9 mouse cellular contexts compared by ENCODE assay signal in genomic region chr7:127009307-127010085, GRCm38 (mm10). TPM values are rescaled to one million over a fixed set of nuclear protein-coding genes. Genes with fewer than 3 reads are reported as not detected.
A peak's percentile ranks its signal among the peaks of the same experiment; 100 is the strongest.
DNase-seq lines count a peak whose midpoint lies in the region; ATAC-seq and TF ChIP-seq lines count a peak whose summit lies in the region.
"Had no signal": no experiment of that assay in that cellular context is flagged by ENCODE, and none has a peak within 500 bp of the region (broad histone marks: within the 10 kb centered on the region; RNA-seq: fewer than 3 reads in every experiment).

No protein-coding gene starts in this region.

- H3K9ac ChIP-seq in lung, postnatal 0 days (replicated peaks; ENCODE audit: low read depth) = no peak overlapping the region
- H3K9ac ChIP-seq in forebrain, embryonic 15.5 days (replicated peaks) = no peak overlapping the region

- peak; percentile 4 for TF ChIP-seq POLR2A in myocyte (IDR thresholded peaks at IDR 0.05; ENCODE audit: insufficient read length, low read depth)

- peaks cover 35% of the 10 kb centered on the region for H3K79me2 ChIP-seq in myocyte (ENCODE audit: control insufficient read depth, insufficient read depth)

- H3ac ChIP-seq in myocyte (ENCODE audit: control insufficient read depth, insufficient read length) = peak overlapping the region; percentile 20

- H3K4me2 ChIP-seq in lung, postnatal 0 days (replicated peaks; ENCODE audit: low read depth, low read length) = no peak overlapping the region
- no peak overlapping the region for H3K4me2 ChIP-seq in forebrain, embryonic 15.5 days (replicated peaks)
- H3K4me2 ChIP-seq in myocyte (ENCODE audit: low read depth) = peak overlapping the region; percentile 69

- no peak for DNase-seq in lung, postnatal 0 days (ENCODE audit: low spot score)
- no peak for DNase-seq in lung, postnatal 36 days
- peak; percentile 68 for DNase-seq in cerebellum, adult 8-10 months
- DNase-seq in left cerebral cortex, postnatal 4 days = no peak
- no peak for DNase-seq in frontal cortex, postnatal 36 days (ENCODE audit: low spot score in 2 of 2)
- no peak for DNase-seq in thymus, postnatal 4 days

- H3K36me3 ChIP-seq in lung, postnatal 0 days (ENCODE audit: insufficient read depth, low read length) = no peaks in the 10 kb centered on the region
- H3K36me3 ChIP-seq in forebrain, embryonic 15.5 days = peaks cover 7% of the 10 kb centered on the region
- no peaks in the 10 kb centered on the region for H3K36me3 ChIP-seq in myocyte (ENCODE audit: control insufficient read depth, insufficient read depth)

- H3K27me3 ChIP-seq in lung, postnatal 0 days (replicated peaks; ENCODE audit: insufficient read depth, low read length) = no peaks in the 10 kb centered on the region
- H3K27me3 ChIP-seq in forebrain, embryonic 15.5 days = no peaks in the 10 kb centered on the region
- H3K27me3 ChIP-seq in myocyte (ENCODE audit: control insufficient read depth, insufficient read depth, insufficient read length) = no peaks in the 10 kb centered on the region

- peak overlapping the region; percentile 86 for H3K27ac ChIP-seq in lung, postnatal 0 days (ENCODE audit: low read length)
- H3K27ac ChIP-seq in forebrain, embryonic 15.5 days (replicated peaks) = peak overlapping the region; percentile 92

- H3K4me1 ChIP-seq in lung, postnatal 0 days (ENCODE audit: insufficient read depth, low read depth, low read length) = no peaks in the 10 kb centered on the region; the same call in 1 of the 2 replicates
- peaks cover 21% of the 10 kb centered on the region for H3K4me1 ChIP-seq in forebrain, embryonic 15.5 days

- 76% methylated on average over 17 of the region's 17 CpGs for WGBS in lung, postnatal 0 days
- WGBS in forebrain, embryonic 15.5 days = 81% methylated on average over 17 of the region's 17 CpGs

- intact Hi-C loops in left cerebral cortex, postnatal 4 days (cut with DNase I) = no loop called here

- no peak for TF ChIP-seq EP300 in lung, postnatal 0 days (IDR thresholded peaks at IDR 0.05)

- no peak for ATAC-seq in lung, postnatal 0 days
- ATAC-seq in forebrain, embryonic 15.5 days (replicated peaks) = no peak

- no peak overlapping the region for H3K4me3 ChIP-seq in lung, postnatal 0 days (ENCODE audit: low read depth, low read length)
- no peak overlapping the region for H3K4me3 ChIP-seq in forebrain, embryonic 15.5 days
- H3K4me3 ChIP-seq in myocyte = no peak overlapping the region

- no peak for TF ChIP-seq CTCF in lung, postnatal 0 days (IDR thresholded peaks at IDR 0.05)

- no peaks in the 10 kb centered on the region for H3K9me3 ChIP-seq in lung, postnatal 0 days (ENCODE audit: low read length)
- H3K9me3 ChIP-seq in forebrain, embryonic 15.5 days = no peaks in the 10 kb centered on the region

TF ChIP-seq in myocyte, 11 proteins besides CTCF, POLR2A, EP300 and RAD21:
- TF ChIP-seq REST (IDR thresholded peaks at IDR 0.05; ENCODE audit: insufficient read depth, insufficient read length) (no peak), POLR2AphosphoS2 (IDR thresholded peaks at IDR 0.05; ENCODE audit: insufficient read length, low read depth) (peak; percentile 6), MAX (IDR thresholded peaks at IDR 0.05; ENCODE audit: low read depth) (no peak), MYOD1 (IDR thresholded peaks at IDR 0.05; ENCODE audit: control insufficient read depth in 1 of 3, insufficient read length in 2 of 3, low read depth in 2 of 3) (no peak)

RNA-seq across cellular contexts. Expression of gene Mvp, which starts 4.9 kb away (rescaled TPM):
- polyA plus RNA-seq in lung, postnatal 0 days (2015; fragmentation: Nextera tagmentation; extraction: Ambion mirVana) = 44.6 and 50.3 TPM in 2 replicates
- polyA plus RNA-seq in forebrain, embryonic 15.5 days (2015; fragmentation: Nextera tagmentation; extraction: Ambion mirVana) = 3.0 and 3.5 TPM in 2 replicates
- polyA plus RNA-seq in myocyte (2012; fragmentation: generic; extraction: Trizol) = 111 TPM
- total RNA-seq in left cerebral cortex, postnatal 4 days (2021) = 1 to 10 TPM; 5.4 to 6.0 TPM

RNA-seq across cellular contexts. Expression of gene Pagr1b, which starts 6.8 kb away (rescaled TPM):
- polyA plus RNA-seq in lung, postnatal 0 days (2015; fragmentation: Nextera tagmentation; extraction: Ambion mirVana) = 1.00 and 1.1 TPM in 2 replicates
- not detected in 2 replicates for polyA plus RNA-seq in forebrain, embryonic 15.5 days (2015; fragmentation: Nextera tagmentation; extraction: Ambion mirVana)
- 0.95 TPM for polyA plus RNA-seq in myocyte (2012; fragmentation: generic; extraction: Trizol)
- total RNA-seq in left cerebral cortex, postnatal 4 days (2021) = 1 to 10 TPM in 1 of 2 experiments, not detected in 1; 1.6 TPM
- total RNA-seq: adrenal gland, postnatal 10 days had no signal

RNA-seq across cellular contexts. Expression of gene Pagr1a, which starts 7.7 kb away (rescaled TPM):
- 20.7 and 28.3 TPM in 2 replicates for polyA plus RNA-seq in lung, postnatal 0 days (2015; fragmentation: Nextera tagmentation; extraction: Ambion mirVana)
- polyA plus RNA-seq in forebrain, embryonic 15.5 days (2015; fragmentation: Nextera tagmentation; extraction: Ambion mirVana) = 32.2 and 40.4 TPM in 2 replicates
- polyA plus RNA-seq in myocyte (2012; fragmentation: generic; extraction: Trizol) = 8.1 TPM
- 10 to 100 TPM; 10.2 to 15.4 TPM for total RNA-seq in left cerebral cortex, postnatal 4 days (2021)

RNA-seq across cellular contexts. Expression of gene Gm42742, which starts 11.4 kb away (rescaled TPM):
- polyA plus RNA-seq in lung, postnatal 0 days (2015; fragmentation: Nextera tagmentation; extraction: Ambion mirVana) = 28.5 and 29.3 TPM in 2 replicates
- 67.9 and 75.6 TPM in 2 replicates for polyA plus RNA-seq in forebrain, embryonic 15.5 days (2015; fragmentation: Nextera tagmentation; extraction: Ambion mirVana)
- 37.7 TPM for polyA plus RNA-seq in myocyte (2012; fragmentation: generic; extraction: Trizol)
- total RNA-seq in left cerebral cortex, postnatal 4 days (2021) = 10 to 100 TPM; 36.7 to 48.6 TPM

RNA-seq across cellular contexts. Expression of gene Prrt2, which starts 11.5 kb away (rescaled TPM):
- 1.0 and 1.3 TPM in 2 replicates for polyA plus RNA-seq in lung, postnatal 0 days (2015; fragmentation: Nextera tagmentation; extraction: Ambion mirVana)
- polyA plus RNA-seq in forebrain, embryonic 15.5 days (2015; fragmentation: Nextera tagmentation; extraction: Ambion mirVana) = 18.0 and 19.8 TPM in 2 replicates
- not detected for polyA plus RNA-seq in myocyte (2012; fragmentation: generic; extraction: Trizol)
- total RNA-seq in left cerebral cortex, postnatal 4 days (2021) = 100 to 1,000 TPM; 132 to 136 TPM

Comparison
In these comparisons a context has a peak if more than half of its experiments do, and no peak if none do; other contexts are left out.
1. RNA of gene Mvp, which starts 4.9 kb away (polyA plus RNA-seq): 111 TPM in myocyte (single experiment) and 44.6 to 50.3 TPM in lung, postnatal 0 days; 3.0 to 3.5 TPM in forebrain, embryonic 15.5 days; every median in the first group is over 10 times any median in the second.